In genomic region chr7:80014826-80015755, GRCm38 (mm10) we compare ENCODE assay signal across 27 mouse cellular contexts. TPM values are rescaled to one million over a fixed set of nuclear protein-coding genes. Genes with fewer than 3 reads are reported as not detected.
A peak's percentile ranks its signal among the peaks of the same experiment; 100 is the strongest.
DNase-seq lines count a peak whose midpoint lies in the region; ATAC-seq and TF ChIP-seq lines count a peak whose summit lies in the region.
"Had no signal": no experiment of that assay in that cellular context is flagged by ENCODE, and none has a peak within 500 bp of the region (broad histone marks: within the 10 kb centered on the region; RNA-seq: fewer than 3 reads in every experiment).

No protein-coding gene starts in this region.

- peak; percentile 37 for DNase-seq in lung, postnatal 0 days (ENCODE audit: low spot score)
- no peak for DNase-seq in lung, postnatal 14 days
- DNase-seq in MEL (ENCODE audit: low read depth, low spot score), result peak; percentile 56
- no peak for DNase-seq in right cerebral cortex, postnatal 36 days (ENCODE audit: low spot score in 2 of 2)
- no peak for DNase-seq in hindbrain, embryonic 11.5 days (ENCODE audit: low spot score)
- no peak for DNase-seq in thymus, postnatal 4 days
- DNase-seq: adrenal gland, postnatal 10 days; cerebellum, adult 2 months; cerebellum, postnatal 36 days; gastrocnemius, postnatal 14 days; kidney, adult 2 months; kidney, postnatal 25 days; lung, postnatal 10 days; retina, postnatal 1 day; right cerebral cortex, postnatal 4 days; thymus, postnatal 36 days had no signal

- no peaks in the 10 kb centered on the region for H3K36me3 ChIP-seq in lung, postnatal 0 days (ENCODE audit: insufficient read depth, low read length)
- H3K36me3 ChIP-seq in MEL (ENCODE audit: control insufficient read depth in 1 of 2, insufficient read depth in 2 of 2, low read length in 2 of 2), result peaks cover 0 to 30% of the 10 kb centered on the region in 2 experiments; a peak in 2 of 4 replicates
- H3K36me3 ChIP-seq in small intestine, adult 2 months (ENCODE audit: control insufficient read depth, insufficient read depth, low read length), result no peaks in the 10 kb centered on the region
- no peaks in the 10 kb centered on the region for H3K36me3 ChIP-seq in hindbrain, embryonic 11.5 days (ENCODE audit: control insufficient read depth, insufficient read depth, low read length)
- H3K36me3 ChIP-seq: embryonic facial prominence, embryonic 10.5 days; forebrain, embryonic 12.5 days; heart, embryonic 10.5 days; hindbrain, embryonic 10.5 days; limb, embryonic 12.5 days had no signal

- TF ChIP-seq POLR2A in MEL (IDR thresholded peaks at IDR 0.05; ENCODE audit: control insufficient read depth in 1 of 2, insufficient read depth in 1 of 2, low read depth in 1 of 2, low read length in 2 of 2, poor library complexity in 1 of 2), result no peak
- TF ChIP-seq POLR2A in small intestine, adult 2 months (IDR thresholded peaks at IDR 0.05; ENCODE audit: low read depth, low read length), result no peak

- H3K4me2 ChIP-seq in lung, postnatal 0 days (replicated peaks; ENCODE audit: low read depth, low read length), result no peak overlapping the region
- no peak overlapping the region for H3K4me2 ChIP-seq in hindbrain, embryonic 11.5 days (replicated peaks; ENCODE audit: low read depth, low read length)
- H3K4me2 ChIP-seq: forebrain, embryonic 12.5 days; limb, embryonic 12.5 days had no signal

- no peaks in the 10 kb centered on the region for H3K9me3 ChIP-seq in lung, postnatal 0 days (ENCODE audit: low read length)
- H3K9me3 ChIP-seq in MEL (replicated peaks; ENCODE audit: insufficient read depth, low read length), result no peaks in the 10 kb centered on the region
- H3K9me3 ChIP-seq in hindbrain, embryonic 11.5 days (ENCODE audit: control insufficient read depth, low read length), result no peaks in the 10 kb centered on the region
- H3K9me3 ChIP-seq: embryonic facial prominence, embryonic 10.5 days; forebrain, embryonic 12.5 days; heart, embryonic 10.5 days; hindbrain, embryonic 10.5 days; limb, embryonic 12.5 days had no signal

- WGBS in lung, postnatal 0 days, result 83% methylated on average over 21 of the region's 21 CpGs
- 89% methylated on average over 21 of the region's 21 CpGs for WGBS in small intestine, adult 2 months
- WGBS in hindbrain, embryonic 11.5 days, result 67% methylated on average over 21 of the region's 21 CpGs

- no peak for TF ChIP-seq EP300 in lung, postnatal 0 days (IDR thresholded peaks at IDR 0.05)
- peak; percentile 45 to 46; a peak in 3 of 4 replicates for TF ChIP-seq EP300 in MEL (IDR thresholded peaks at IDR 0.05; ENCODE audit: low read depth in 1 of 2, low read length in 2 of 2)

- no peak overlapping the region for H3K27ac ChIP-seq in lung, postnatal 0 days (ENCODE audit: low read length)
- H3K27ac ChIP-seq in MEL (ENCODE audit: control insufficient read depth, low read depth, low read length), result peak overlapping the region; percentile 68
- H3K27ac ChIP-seq in brown adipose tissue, adult 24 weeks (replicated peaks; ENCODE audit: low read depth, low read length), result peak overlapping the region; percentile 45; the same call in 1 of the 2 replicates
- peak overlapping the region; percentile 17; the same call in 1 of the 2 replicates for H3K27ac ChIP-seq in small intestine, adult 2 months (ENCODE audit: insufficient read depth, low read depth, low read length)
- H3K27ac ChIP-seq in hindbrain, embryonic 11.5 days (ENCODE audit: low read depth, low read length), result no peak overlapping the region
- H3K27ac ChIP-seq: embryonic facial prominence, embryonic 10.5 days; forebrain, embryonic 12.5 days; heart, embryonic 10.5 days; hindbrain, embryonic 10.5 days; left cerebral cortex, adult 2 months; limb, embryonic 12.5 days; liver, embryonic 14.5 days had no signal

- no peak overlapping the region for H3K9ac ChIP-seq in lung, postnatal 0 days (replicated peaks; ENCODE audit: low read depth)
- H3K9ac ChIP-seq in MEL (ENCODE audit: control insufficient read depth, low read depth, low read length, poor library complexity, severe bottlenecking), result peak overlapping the region; percentile 40
- no peak overlapping the region for H3K9ac ChIP-seq in hindbrain, embryonic 11.5 days (ENCODE audit: low read depth, low read length)
- H3K9ac ChIP-seq: forebrain, embryonic 12.5 days; limb, embryonic 12.5 days; liver, embryonic 14.5 days had no signal

- no peak for TF ChIP-seq CTCF in lung, postnatal 0 days (IDR thresholded peaks at IDR 0.05)
- TF ChIP-seq CTCF in MEL (IDR thresholded peaks at IDR 0.05 in 2 of 3, conservative IDR thresholded peaks at IDR 0.05 in 1 of 3; ENCODE audit: control insufficient read depth in 1 of 3, insufficient read depth in 1 of 3, low read depth in 2 of 3, low read length in 3 of 3, poor library complexity in 1 of 3, severe bottlenecking in 1 of 3), result no peak
- TF ChIP-seq CTCF in small intestine, adult 2 months (IDR thresholded peaks at IDR 0.05; ENCODE audit: extremely low read depth, insufficient read length, insufficient replicate concordance, low read depth, low read length), result no peak

- no peaks in the 10 kb centered on the region for H3K4me1 ChIP-seq in lung, postnatal 0 days (ENCODE audit: insufficient read depth, low read depth, low read length)
- peaks cover 19 to 22% of the 10 kb centered on the region in 2 experiments for H3K4me1 ChIP-seq in MEL (ENCODE audit: control insufficient read depth in 1 of 2, insufficient read depth in 2 of 2, low read length in 2 of 2)
- H3K4me1 ChIP-seq in brown adipose tissue, adult 24 weeks (ENCODE audit: control insufficient read depth, insufficient read depth, insufficient read length, low read length), result peaks cover 4% of the 10 kb centered on the region
- H3K4me1 ChIP-seq in small intestine, adult 2 months (ENCODE audit: control insufficient read depth, insufficient read depth, insufficient read length, low read length), result peaks cover 3% of the 10 kb centered on the region; the same call in 1 of the 2 replicates
- no peaks in the 10 kb centered on the region for H3K4me1 ChIP-seq in hindbrain, embryonic 11.5 days (replicated peaks; ENCODE audit: control insufficient read depth, insufficient read depth, low read length)
- H3K4me1 ChIP-seq: embryonic facial prominence, embryonic 10.5 days; forebrain, embryonic 12.5 days; heart, embryonic 10.5 days; limb, embryonic 12.5 days had no signal

- H3K27me3 ChIP-seq in lung, postnatal 0 days (replicated peaks; ENCODE audit: insufficient read depth, low read length), result no peaks in the 10 kb centered on the region
- no peaks in the 10 kb centered on the region for H3K27me3 ChIP-seq in MEL (ENCODE audit: control insufficient read depth in 1 of 2, insufficient read depth in 2 of 2, low read length in 2 of 2)
- H3K27me3 ChIP-seq in small intestine, adult 2 months (ENCODE audit: control insufficient read depth, insufficient read depth, low read length), result no peaks in the 10 kb centered on the region
- H3K27me3 ChIP-seq in hindbrain, embryonic 11.5 days (ENCODE audit: control insufficient read depth, insufficient read depth, low read length), result no peaks in the 10 kb centered on the region
- H3K27me3 ChIP-seq: forebrain, embryonic 12.5 days; limb, embryonic 12.5 days had no signal

- ATAC-seq in lung, postnatal 0 days, result no peak
- no peak for ATAC-seq in hindbrain, embryonic 11.5 days (ENCODE audit: low FRiP score)
- ATAC-seq: activated CD4-positive, CD25-positive, alpha-beta regulatory T cell, adult 4 months; inflammation-experienced regulatory T-cells, adult 6 months had no signal

- no peaks in the 10 kb centered on the region for H3K79me2 ChIP-seq in MEL (ENCODE audit: control insufficient read depth, insufficient read depth, low read length, poor library complexity)

- H3K4me3 ChIP-seq in lung, postnatal 0 days (ENCODE audit: low read depth, low read length), result no peak overlapping the region
- H3K4me3 ChIP-seq in MEL (ENCODE audit: control insufficient read depth in 1 of 2, insufficient read depth in 1 of 2, low read depth in 2 of 2, low read length in 2 of 2), result no peak overlapping the region
- no peak overlapping the region for H3K4me3 ChIP-seq in brown adipose tissue, adult 24 weeks (ENCODE audit: insufficient read depth, low read depth, low read length)
- H3K4me3 ChIP-seq in small intestine, adult 2 months (ENCODE audit: low read depth, low read length), result no peak overlapping the region
- H3K4me3 ChIP-seq in hindbrain, embryonic 11.5 days (ENCODE audit: low read depth, low read length), result no peak overlapping the region
- H3K4me3 ChIP-seq: embryonic facial prominence, embryonic 10.5 days; forebrain, embryonic 12.5 days; heart, embryonic 10.5 days; hindbrain, embryonic 10.5 days; left cerebral cortex, adult 2 months; limb, embryonic 12.5 days had no signal

- TF ChIP-seq RAD21 in MEL (IDR thresholded peaks at IDR 0.05; ENCODE audit: low read depth, low read length), result no peak

TF ChIP-seq in MEL, 35 proteins besides CTCF, POLR2A, EP300 and RAD21 (continues in another document):
- TF ChIP-seq MAZ (IDR thresholded peaks at IDR 0.05; ENCODE audit: low read depth, low read length) (no peak; the same call in 1 of the 2 replicates), ETS1 (IDR thresholded peaks at IDR 0.05; ENCODE audit: low read depth, low read length) (peak; percentile 18; the same call in 1 of the 2 replicates), SIN3A (IDR thresholded peaks at IDR 0.05; ENCODE audit: low read length) (0 out of 2 replicates have a peak, but pooled peaks have one; percentile 25), USF2 (IDR thresholded peaks at IDR 0.05; ENCODE audit: borderline replicate concordance in 1 of 2, insufficient read depth in 1 of 2, low read depth in 1 of 2, low read length in 2 of 2) (no peak), BHLHE40 (IDR thresholded peaks at IDR 0.05; ENCODE audit: borderline replicate concordance, low read depth, low read length) (no peak), MEF2A (IDR thresholded peaks at IDR 0.05; ENCODE audit: extremely low read depth, insufficient replicate concordance, low read depth, low read length, poor library complexity, severe bottlenecking) (no peak), GATA1 (IDR thresholded peaks at IDR 0.05; ENCODE audit: low read depth, low read length) (peak; percentile 34; the same call in 1 of the 2 replicates), MAX (IDR thresholded peaks at IDR 0.05; ENCODE audit: low read length) (no peak), ELF1 (IDR thresholded peaks at IDR 0.05; ENCODE audit: low read depth, low read length) (no peak), TCF12 (IDR thresholded peaks at IDR 0.05; ENCODE audit: low read depth, low read length) (no peak), TBP (IDR thresholded peaks at IDR 0.05; ENCODE audit: low read depth, low read length) (no peak), USF1 (IDR thresholded peaks at IDR 0.05; ENCODE audit: low read depth, low read length) (no peak)

RNA-seq across cellular contexts. Expression of gene Zfp710, which starts 9.5 kb away (rescaled TPM):
- 11.1 and 12.9 TPM in 2 replicates for polyA plus RNA-seq in lung, postnatal 0 days (2015; fragmentation: Nextera tagmentation; extraction: Ambion mirVana)
- 11.8 and 14.8 TPM in 2 replicates for total RNA-seq in MEL (2012; rRNA removed)
- 10 to 100 TPM in 1 of 2 experiments, not detected in 1; 19.1 TPM for polyA plus RNA-seq in MEL (2012; ENCODE audit: insufficient read depth in 1 of 2, insufficient read length in 2 of 2, low read depth in 1 of 2, low replicate concordance in 2 of 2, missing spikeins in 1 of 2)
- 6.4 and 7.7 TPM in 2 replicates for polyA plus RNA-seq in brown adipose tissue, adult 24 weeks (2012; ENCODE audit: insufficient read depth, insufficient read length, missing spikeins)
- polyA plus RNA-seq in small intestine, adult 2 months (2012; rRNA removed), result 34.9 and 67.9 TPM in 2 replicates
- 26.4 and 28.4 TPM in 2 replicates for polyA plus RNA-seq in hindbrain, embryonic 11.5 days (2014; fragmentation: Nextera tagmentation; extraction: Ambion mirVana)

Comparison
In these comparisons a context has a peak if more than half of its experiments do, and no peak if none do; other contexts are left out.
1. DNase-seq: peak in lung, postnatal 0 days (single experiment) and MEL (single experiment); none in lung, postnatal 14 days (single experiment), right cerebral cortex, postnatal 36 days (0 of 2), hindbrain, embryonic 11.5 days (single experiment) and thymus, postnatal 4 days (single experiment).
2. H3K27ac ChIP-seq: peak in MEL (single experiment), brown adipose tissue, adult 24 weeks (single experiment) and small intestine, adult 2 months (single experiment); none in lung, postnatal 0 days (single experiment) and hindbrain, embryonic 11.5 days (single experiment).